In the genomic region with DNA sequence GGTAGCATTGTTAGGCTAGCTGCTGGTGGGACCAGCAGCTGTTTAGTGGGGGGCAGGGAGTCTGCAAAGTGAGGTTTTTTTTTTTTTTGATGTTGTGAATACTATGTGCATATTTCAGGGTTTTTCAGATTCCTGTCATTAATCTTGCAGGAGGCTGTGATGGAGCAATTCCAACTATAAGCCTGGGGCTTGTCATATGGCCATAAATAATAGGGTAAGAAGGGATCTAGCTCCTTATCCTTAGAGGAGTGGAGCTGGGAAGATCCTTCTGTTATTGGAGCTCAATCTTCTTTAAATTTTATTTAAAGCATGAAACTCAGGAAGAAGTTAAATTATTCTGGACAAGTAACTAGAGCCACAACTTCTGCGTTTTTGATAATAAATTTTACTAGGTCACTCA, we compare ENCODE assay signal across 14 mouse cellular contexts.
"Had no signal": no experiment of that assay in that cellular context is flagged by ENCODE, and none has a peak within 500 bp of the region (broad histone marks: within the 10 kb centered on the region; RNA-seq: fewer than 3 reads in every experiment).

No protein-coding gene starts in this region.

- H3K9me3 ChIP-seq: liver, embryonic 13.5 days had no signal

- H3K27ac ChIP-seq: layer of hippocampus, adult 2 months; left cerebral cortex, adult 2 months; liver, embryonic 13.5 days had no signal

- H3K4me1 ChIP-seq: liver, embryonic 13.5 days had no signal

- H3K36me3 ChIP-seq: liver, embryonic 13.5 days had no signal

- H3K4me3 ChIP-seq: layer of hippocampus, adult 2 months; left cerebral cortex, adult 2 months; liver, embryonic 13.5 days had no signal

- H3K27me3 ChIP-seq: liver, embryonic 13.5 days had no signal

- ATAC-seq: intestine, postnatal 0 days had no signal

- DNase-seq: layer of hippocampus, adult 9-11 months; layer of hippocampus, postnatal 36 days; liver, embryonic 13.5 days; lung, adult 2 months; lung, postnatal 14 days; lung, postnatal 4 days; midbrain, embryonic 14.5 days; thymus, adult 2 months; thymus, postnatal 14 days; thymus, postnatal 4 days had no signal

- H3K9ac ChIP-seq: liver, embryonic 13.5 days had no signal

- H3K4me2 ChIP-seq: liver, embryonic 13.5 days; midbrain, embryonic 11.5 days had no signal
